Mouse (Mus musculus): ENCODE measurements around the gene Htatip2.
A peak's percentile ranks its signal among the peaks of the same experiment; 100 is the strongest.

Htatip2 gene

GRCm38 (mm10) chr7:49758934-49759571 lies at the start of gene Htatip2:
Gene Htatip2, plus strand, starts transcription at chr7:49759115.
- peak; percentile 76 to 82 for DNase-seq

GRCm38 (mm10) chr7:49709381-49710021 lies 49.4 kb upstream of the Htatip2 start:
- no peak for DNase-seq

- no peak for DNase-seq
These were observed 40.8 kb upstream of the Htatip2 start for GRCm38 (mm10) chr7:49717942-49718733.

- no peak for DNase-seq
These were observed 24.6 kb upstream of the Htatip2 start for GRCm38 (mm10) chr7:49734342-49734741.

- DNase-seq: no peak
These were observed 19.5 kb upstream of the Htatip2 start for GRCm38 (mm10) chr7:49739448-49739847.

- no peak for DNase-seq
These were observed 17.4 kb upstream of the Htatip2 start for GRCm38 (mm10) chr7:49741474-49741873.

- no peak for DNase-seq
These were observed 17.0 kb upstream of the Htatip2 start for GRCm38 (mm10) chr7:49741923-49742322.

- DNase-seq: no peak
These were observed 7.8 kb upstream of the Htatip2 start for GRCm38 (mm10) chr7:49751148-49751547.

- peak; percentile 11 to 25 for DNase-seq
These were observed 6.0 kb upstream of the Htatip2 start for GRCm38 (mm10) chr7:49752730-49753506.

GRCm38 (mm10) chr7:49754767-49755166 lies 4.1 kb upstream of the Htatip2 start:
- DNase-seq: peak; percentile 63 to 64

GRCm38 (mm10) chr7:49762605-49763004 lies 3.7 kb downstream of the Htatip2 start:
- DNase-seq: no peak

- no peak for DNase-seq
These were observed 5.2 kb downstream of the Htatip2 start for GRCm38 (mm10) chr7:49764011-49764716.

- DNase-seq: no peak
These were observed 7.3 kb downstream of the Htatip2 start for GRCm38 (mm10) chr7:49766166-49766565.

GRCm38 (mm10) chr7:49768509-49768908 lies 9.6 kb downstream of the Htatip2 start:
- no peak for DNase-seq

GRCm38 (mm10) chr7:49774396-49774795 lies 15.5 kb downstream of the Htatip2 start:
- DNase-seq: no peak

GRCm38 (mm10) chr7:49777585-49777984 lies 18.7 kb downstream of the Htatip2 start:
- no peak for DNase-seq

- DNase-seq: peak; percentile 98 to 99
These were observed 19.4 kb downstream of the Htatip2 start, which contains the start of gene Prmt3 for GRCm38 (mm10) chr7:49778114-49778901. Gene Prmt3, plus strand, starts transcription at chr7:49778346.

GRCm38 (mm10) chr7:49778904-49779615 lies 20.1 kb downstream of the Htatip2 start:
- peak in 1 of 2 experiments; percentile 31 for DNase-seq

- no peak for DNase-seq
These were observed 24.1 kb downstream of the Htatip2 start for GRCm38 (mm10) chr7:49783017-49783416.

GRCm38 (mm10) chr7:49785141-49785540 lies 26.2 kb downstream of the Htatip2 start:
- DNase-seq: no peak
